Comparison of ENCODE assay signal across 8 mouse cellular contexts in genomic region chr10:81025047-81025621, GRCm38 (mm10). TPM values are rescaled to one million over a fixed set of nuclear protein-coding genes. Genes with fewer than 3 reads are reported as not detected.
A peak's percentile ranks its signal among the peaks of the same experiment; 100 is the strongest.
DNase-seq lines count a peak whose midpoint lies in the region; ATAC-seq lines count a peak whose summit lies in the region.

No protein-coding gene starts in this region.

- H3K4me2 ChIP-seq in kidney, embryonic 16.5 days (replicated peaks; ENCODE audit: low read depth, low read length) = peak overlapping the region; percentile 49
- H3K4me2 ChIP-seq in forebrain, embryonic 16.5 days (ENCODE audit: low read length) = peak overlapping the region; percentile 89

- H3K4me1 ChIP-seq in kidney, embryonic 16.5 days (ENCODE audit: insufficient read depth, low read length) = 0 out of 2 replicates have a peak, but pooled peaks cover 3% of the 10 kb centered on the region
- H3K4me1 ChIP-seq in forebrain, embryonic 16.5 days (replicated peaks; ENCODE audit: control insufficient read depth, insufficient read depth, low read length) = peaks cover 13% of the 10 kb centered on the region
- H3K4me1 ChIP-seq in midbrain, embryonic 10.5 days = peaks cover 27% of the 10 kb centered on the region

- peaks cover 29% of the 10 kb centered on the region for H3K27me3 ChIP-seq in kidney, embryonic 16.5 days (ENCODE audit: insufficient read depth, low read length)
- no peaks in the 10 kb centered on the region; the same call in 1 of the 2 replicates for H3K27me3 ChIP-seq in forebrain, embryonic 16.5 days (replicated peaks; ENCODE audit: control insufficient read depth, insufficient read depth, low read length)
- H3K27me3 ChIP-seq in midbrain, embryonic 10.5 days (ENCODE audit: low read depth, poor library complexity, severe bottlenecking) = peaks cover 58% of the 10 kb centered on the region

- H3K9me3 ChIP-seq in kidney, embryonic 16.5 days (ENCODE audit: low read length) = no peaks in the 10 kb centered on the region
- H3K9me3 ChIP-seq in forebrain, embryonic 16.5 days (ENCODE audit: control insufficient read depth, low read length) = no peaks in the 10 kb centered on the region
- H3K9me3 ChIP-seq in midbrain, embryonic 10.5 days (replicated peaks) = no peaks in the 10 kb centered on the region

- 3% methylated on average over 26 of the region's 43 CpGs for WGBS in kidney, embryonic 16.5 days
- 3% methylated on average over 19 of the region's 43 CpGs for WGBS in forebrain, embryonic 16.5 days
- WGBS in midbrain, embryonic 10.5 days = 2% methylated on average over 43 of the region's 43 CpGs

- ATAC-seq in kidney, embryonic 16.5 days (ENCODE audit: low FRiP score, low TSS enrichment) = no peak
- ATAC-seq in forebrain, embryonic 16.5 days = peak; percentile 27

- DNase-seq in kidney, adult 18-20 months = no peak
- peak; percentile 51 to 68 for DNase-seq in cerebellum, adult 18-20 months
- no peak for DNase-seq in midbrain, embryonic 10.5 days (ENCODE audit: low spot score)
- no peak for DNase-seq in spleen, adult 18-20 months
- DNase-seq in Muller cell, postnatal 12 days (ENCODE audit: inconsistent ontology term) = no peak
- DNase-seq in urinary bladder, postnatal 36 days (ENCODE audit: low spot score in 2 of 2) = no peak

- peak overlapping the region; percentile 19 for H3K4me3 ChIP-seq in kidney, embryonic 16.5 days (ENCODE audit: low read length)
- peak overlapping the region; percentile 52 for H3K4me3 ChIP-seq in forebrain, embryonic 16.5 days (replicated peaks; ENCODE audit: low read length)
- peak overlapping the region; percentile 62 for H3K4me3 ChIP-seq in midbrain, embryonic 10.5 days

- H3K27ac ChIP-seq in kidney, embryonic 16.5 days (ENCODE audit: low read length) = no peak overlapping the region
- H3K27ac ChIP-seq in forebrain, embryonic 16.5 days (ENCODE audit: low read length) = no peak overlapping the region; the same call in 1 of the 2 replicates
- H3K27ac ChIP-seq in midbrain, embryonic 10.5 days (replicated peaks) = peak overlapping the region; percentile 76

- H3K9ac ChIP-seq in kidney, embryonic 16.5 days (replicated peaks; ENCODE audit: low read length) = 0 out of 2 replicates have a peak overlapping the region, but pooled peaks have one; percentile 11
- peak overlapping the region; percentile 79 for H3K9ac ChIP-seq in forebrain, embryonic 16.5 days (replicated peaks; ENCODE audit: low read depth, low read length)

- no peaks in the 10 kb centered on the region for H3K36me3 ChIP-seq in kidney, embryonic 16.5 days (ENCODE audit: insufficient read depth, low read length)
- peaks cover 4% of the 10 kb centered on the region; the same call in 1 of the 2 replicates for H3K36me3 ChIP-seq in forebrain, embryonic 16.5 days (ENCODE audit: control insufficient read depth, insufficient read depth)
- H3K36me3 ChIP-seq in midbrain, embryonic 10.5 days = peaks cover 2% of the 10 kb centered on the region

RNA-seq across cellular contexts. Expression of gene Diras1, which starts 0.3 kb away (rescaled TPM):
- 0.11 and 0.41 TPM in 2 replicates for polyA plus RNA-seq in kidney, embryonic 16.5 days (2015; fragmentation: Nextera tagmentation; extraction: Ambion mirVana)
- polyA plus RNA-seq in forebrain, embryonic 16.5 days (2015; fragmentation: Nextera tagmentation; extraction: Ambion mirVana) = 37.6 and 45.4 TPM in 2 replicates
- polyA plus RNA-seq in midbrain, embryonic 10.5 days (2016; fragmentation: Nextera tagmentation; extraction: Ambion mirVana) = 3.0 and 6.4 TPM in 2 replicates

RNA-seq across cellular contexts. Expression of gene Gng7, which starts 10.4 kb away (rescaled TPM):
- 6.6 and 6.7 TPM in 2 replicates for polyA plus RNA-seq in kidney, embryonic 16.5 days (2015; fragmentation: Nextera tagmentation; extraction: Ambion mirVana)
- polyA plus RNA-seq in forebrain, embryonic 16.5 days (2015; fragmentation: Nextera tagmentation; extraction: Ambion mirVana) = 41.0 and 47.4 TPM in 2 replicates
- 6.0 and 8.4 TPM in 2 replicates for polyA plus RNA-seq in midbrain, embryonic 10.5 days (2016; fragmentation: Nextera tagmentation; extraction: Ambion mirVana)

RNA-seq across cellular contexts. Expression of gene Slc39a3, which starts 12.1 kb away (rescaled TPM):
- polyA plus RNA-seq in kidney, embryonic 16.5 days (2015; fragmentation: Nextera tagmentation; extraction: Ambion mirVana) = 19.6 and 19.9 TPM in 2 replicates
- polyA plus RNA-seq in forebrain, embryonic 16.5 days (2015; fragmentation: Nextera tagmentation; extraction: Ambion mirVana) = 48.1 and 54.0 TPM in 2 replicates
- polyA plus RNA-seq in midbrain, embryonic 10.5 days (2016; fragmentation: Nextera tagmentation; extraction: Ambion mirVana) = 17.4 and 26.6 TPM in 2 replicates

RNA-seq across cellular contexts. Expression of gene Sgta, which starts 34.8 kb away (rescaled TPM):
- 244 and 250 TPM in 2 replicates for polyA plus RNA-seq in kidney, embryonic 16.5 days (2015; fragmentation: Nextera tagmentation; extraction: Ambion mirVana)
- polyA plus RNA-seq in forebrain, embryonic 16.5 days (2015; fragmentation: Nextera tagmentation; extraction: Ambion mirVana) = 325 and 344 TPM in 2 replicates
- polyA plus RNA-seq in midbrain, embryonic 10.5 days (2016; fragmentation: Nextera tagmentation; extraction: Ambion mirVana) = 289 and 314 TPM in 2 replicates

RNA-seq across cellular contexts. Expression of gene Thop1, which starts 44.7 kb away (rescaled TPM):
- 69.6 and 70.0 TPM in 2 replicates for polyA plus RNA-seq in kidney, embryonic 16.5 days (2015; fragmentation: Nextera tagmentation; extraction: Ambion mirVana)
- 69.4 and 70.4 TPM in 2 replicates for polyA plus RNA-seq in forebrain, embryonic 16.5 days (2015; fragmentation: Nextera tagmentation; extraction: Ambion mirVana)
- 87.1 and 107 TPM in 2 replicates for polyA plus RNA-seq in midbrain, embryonic 10.5 days (2016; fragmentation: Nextera tagmentation; extraction: Ambion mirVana)

Comparison
In these comparisons a context has a peak if more than half of its experiments do, and no peak if none do; other contexts are left out.
1. DNase-seq: peak in cerebellum, adult 18-20 months (2 of 2); none in kidney, adult 18-20 months (single experiment), midbrain, embryonic 10.5 days (single experiment), spleen, adult 18-20 months (0 of 2), Muller cell, postnatal 12 days (single experiment) and urinary bladder, postnatal 36 days (0 of 2).
2. Peak in every context shown above with its lines, with median percentiles within 50 percentile points of each other: H3K4me3 ChIP-seq.